Mouse (Mus musculus) liver, adult 2 months (tissue): ENCODE results near the gene Rbck1.

Source experiments
- CTCF ChIP-seq: fragments of 200-500 bp; IDR thresholded peaks from 2 replicates; pipeline ENCODE4 v1.5.1; 2011; ENCODE audit warnings: low read depth, low read length, control low read depth
- POLR2A ChIP-seq: fragments of 200-500 bp; IDR thresholded peaks from 2 replicates; pipeline ENCODE4 v1.6.1; 2011; ENCODE audit warnings: low read length, control low read depth; ENCODE audit not compliant: insufficient read depth; ENCODE audit errors: extremely low read depth

GRCm38 (mm10) chr2:152321558-152321957, 10.9 kb downstream of the Rbck1 start:
- TF ChIP-seq POLR2A (no peak), CTCF (no peak)
